Mouse (Mus musculus) brain, embryonic 18.5 days (tissue): ENCODE data around the gene Tomm34.

Experiments used
- DNase-seq: peaks from one replicate; pipeline ENCODE4 v3.0.0-alpha.2; 2012; ENCODE audit warnings: low read depth, low spot score

Gene Tomm34

GRCm38 (mm10) chr2:164010944-164011343, 60.0 kb downstream of the Tomm34 start:
- no peak for DNase-seq

- no peak for DNase-seq
These were observed 60.5 kb downstream of the Tomm34 start for GRCm38 (mm10) chr2:164010496-164010895.

- DNase-seq: no peak
These were observed 61.7 kb downstream of the Tomm34 start for GRCm38 (mm10) chr2:164009227-164009626.

- DNase-seq: peak; percentile 32
These were observed 62.9 kb downstream of the Tomm34 start for GRCm38 (mm10) chr2:164007987-164008545.

- DNase-seq: no peak
These were observed 63.4 kb downstream of the Tomm34 start for GRCm38 (mm10) chr2:164007547-164007946.

GRCm38 (mm10) chr2:164006932-164007331, 64.0 kb downstream of the Tomm34 start:
- no peak for DNase-seq

GRCm38 (mm10) chr2:164004503-164004902, 66.5 kb downstream of the Tomm34 start:
- DNase-seq: no peak
